Mouse (Mus musculus) limb, embryonic 15.5 days (tissue): ENCODE results near the gene Rnf181. TPM values are rescaled to one million over a fixed set of nuclear protein-coding genes. Genes with fewer than 3 reads are reported as not detected.

ENCODE experiments used
- ATAC-seq: fragments of 200-750 bp; cut with Nextera tagmentation; 2 replicates; pipeline ENCODE4 v1.8.0; 2017; ENCODE audit warnings: low read depth, moderate TSS enrichment; ENCODE audit not compliant: insufficient number of reproducible peaks, low FRiP score, low TSS enrichment
- H3K27ac ChIP-seq: fragments of 300-500 bp; sonication (generic); 2 replicates; pipeline ENCODE4 v1.5.1; 2015; ENCODE audit warnings: moderate library complexity, mild to moderate bottlenecking, inconsistent platforms
- H3K27me3 ChIP-seq: fragments of 300-500 bp; sonication (generic); 2 replicates; pipeline ENCODE4 v1.6.1; 2015; ENCODE audit warnings: inconsistent platforms
- H3K36me3 ChIP-seq: fragments of 300-500 bp; sonication (generic); 2 replicates; pipeline ENCODE4 v1.6.1; 2015; ENCODE audit warnings: inconsistent platforms
- H3K4me1 ChIP-seq: fragments of 300-500 bp; sonication (generic); 2 replicates; pipeline ENCODE4 v1.6.1; 2015; ENCODE audit warnings: inconsistent platforms
- H3K4me2 ChIP-seq: fragments of 300-500 bp; sonication (generic); 2 replicates; pipeline ENCODE4 v1.6.1; 2015; ENCODE audit warnings: mild to moderate bottlenecking, inconsistent platforms
- H3K4me3 ChIP-seq: fragments of 300-500 bp; sonication (generic); 2 replicates; pipeline ENCODE4 v1.5.1; 2015; ENCODE audit warnings: mild to moderate bottlenecking, inconsistent platforms
- H3K9ac ChIP-seq: fragments of 300-500 bp; sonication (generic); 2 replicates; pipeline ENCODE4 v1.6.1; 2015; ENCODE audit warnings: inconsistent platforms
- H3K9me3 ChIP-seq: fragments of 300-500 bp; sonication (generic); 2 replicates; pipeline ENCODE4 v1.6.1; 2016; ENCODE audit warnings: inconsistent platforms
- WGBS: fragments of 180-500 bp; shearing (Covaris S2); methylation state at CpG from one replicate; pipeline ENCODE4 v1.1.7; 2015; 5-methylcytosine and 5-hydroxymethylcytosine counted together
- polyA plus RNA-seq: library from polyadenylated mRNA; unstranded; fragments of >200 nt; fragmentation: Nextera tagmentation; extraction: Ambion mirVana; gene quantifications from 2 replicates; pipeline ENCODE4 v1.2.1, GENCODE M21; 2015

Gene Rnf181
- polyA plus RNA-seq, 1 experiment from 2014 or later, result 97.2 TPM

- Histone ChIP-seq H3K27me3 (no peaks in the 10 kb centered on the region), H3K9ac (peak overlapping the region; percentile 83), H3K36me3 (peaks cover 9% of the 10 kb centered on the region), H3K4me1 (peaks cover 29% of the 10 kb centered on the region), H3K27ac (peak overlapping the region; percentile 79), H3K4me2 (peak overlapping the region; percentile 84), H3K9me3 (no peaks in the 10 kb centered on the region), H3K4me3 (peak overlapping the region; percentile 95)
- WGBS, result under 1% methylated on average over 42 of the region's 42 CpGs
- ATAC-seq, result no peak
These were observed 22.2 kb downstream of the Rnf181 start for GRCm38 (mm10) chr6:72344396-72345073.

- Histone ChIP-seq H3K27me3 (no peaks in the 10 kb centered on the region), H3K4me2 (no peak overlapping the region), H3K36me3 (peaks cover 38% of the 10 kb centered on the region), H3K9me3 (no peaks in the 10 kb centered on the region), H3K4me1 (peaks cover 12% of the 10 kb centered on the region), H3K4me3 (no peak overlapping the region), H3K27ac (no peak overlapping the region), H3K9ac (no peak overlapping the region)
- ATAC-seq, result no peak
- 62% methylated on average over 2 of the region's 2 CpGs for WGBS
These were observed 26.3 kb downstream of the Rnf181 start for GRCm38 (mm10) chr6:72340481-72340880.

- Histone ChIP-seq H3K4me1 (no peaks in the 10 kb centered on the region), H3K9me3 (no peaks in the 10 kb centered on the region), H3K36me3 (peaks cover 87% of the 10 kb centered on the region), H3K27me3 (no peaks in the 10 kb centered on the region), H3K27ac (no peak overlapping the region), H3K9ac (no peak overlapping the region), H3K4me2 (no peak overlapping the region), H3K4me3 (no peak overlapping the region)
- 80% methylated on average over 5 of the region's 5 CpGs for WGBS
- ATAC-seq, result no peak
These were observed 33.6 kb downstream of the Rnf181 start for GRCm38 (mm10) chr6:72333111-72333510.

- H3K4me3 ChIP-seq, result no peak overlapping the region
- no peaks in the 10 kb centered on the region for H3K4me1 ChIP-seq
- 90% methylated on average over 4 of the region's 4 CpGs for whole genome bisulfite sequencing
- H3K27me3 ChIP-seq, result no peaks in the 10 kb centered on the region
- H3K9ac ChIP-seq, result no peak overlapping the region
- H3K27ac ChIP-seq, result no peak overlapping the region
- no peak for ATAC-seq
- H3K36me3 ChIP-seq, result peaks cover 84% of the 10 kb centered on the region
- H3K4me2 ChIP-seq, result no peak overlapping the region
- H3K9me3 ChIP-seq, result no peaks in the 10 kb centered on the region
These were observed 36.6 kb downstream of the Rnf181 start for GRCm38 (mm10) chr6:72330133-72330532.

- no peaks in the 10 kb centered on the region for H3K9me3 ChIP-seq
- H3K27me3 ChIP-seq, result no peaks in the 10 kb centered on the region
- no peak overlapping the region for H3K27ac ChIP-seq
- 83% methylated on average over 5 of the region's 5 CpGs for WGBS
- no peak for ATAC-seq
- no peak overlapping the region for H3K4me3 ChIP-seq
- no peak overlapping the region for H3K9ac ChIP-seq
- peaks cover 84% of the 10 kb centered on the region for H3K36me3 ChIP-seq
- H3K4me1 ChIP-seq, result no peaks in the 10 kb centered on the region
- H3K4me2 ChIP-seq, result no peak overlapping the region
These were observed 37.7 kb downstream of the Rnf181 start for GRCm38 (mm10) chr6:72329019-72329418.

- Histone ChIP-seq H3K27me3 (no peaks in the 10 kb centered on the region), H3K27ac (no peak overlapping the region)
- 78% methylated on average over 6 of the region's 6 CpGs for WGBS
These were observed 40.5 kb downstream of the Rnf181 start for GRCm38 (mm10) chr6:72326274-72326673.

GRCm38 (mm10) chr6:72323786-72324508, 42.8 kb downstream of the Rnf181 start:
- ATAC-seq, result no peak
- no peak overlapping the region for H3K9ac ChIP-seq
- H3K4me3 ChIP-seq, result no peak overlapping the region
- no peaks in the 10 kb centered on the region for H3K9me3 ChIP-seq
- H3K27me3 ChIP-seq, result no peaks in the 10 kb centered on the region
- H3K4me2 ChIP-seq, result no peak overlapping the region
- no peaks in the 10 kb centered on the region for H3K4me1 ChIP-seq
- 90% methylated on average over 6 of the region's 6 CpGs for WGBS
- H3K36me3 ChIP-seq, result peaks cover 93% of the 10 kb centered on the region
- H3K27ac ChIP-seq, result no peak overlapping the region

More at GRCm38 (mm10) chr6:72326274-72326673, 40.5 kb downstream of the Rnf181 start:
- H3K36me3 ChIP-seq, result peaks cover 88% of the 10 kb centered on the region
- H3K9ac ChIP-seq, result no peak overlapping the region
- H3K4me2 ChIP-seq, result no peak overlapping the region
- H3K9me3 ChIP-seq, result no peaks in the 10 kb centered on the region
- no peak overlapping the region for H3K4me3 ChIP-seq
- no peak for ATAC-seq
- H3K4me1 ChIP-seq, result no peaks in the 10 kb centered on the region

- H3K36me3 ChIP-seq, result peaks cover 94% of the 10 kb centered on the region
- 91% methylated on average over 3 of the region's 3 CpGs for WGBS
These were observed 43.8 kb downstream of the Rnf181 start for GRCm38 (mm10) chr6:72322936-72323335.

GRCm38 (mm10) chr6:72319019-72319418, 47.7 kb downstream of the Rnf181 start:
- no peak overlapping the region for H3K27ac ChIP-seq
- ATAC-seq, result no peak
- H3K9ac ChIP-seq, result no peak overlapping the region
- H3K27me3 ChIP-seq, result no peaks in the 10 kb centered on the region
- WGBS, result 79% methylated on average over 11 of the region's 11 CpGs
- no peaks in the 10 kb centered on the region for H3K9me3 ChIP-seq
- H3K4me3 ChIP-seq, result no peak overlapping the region
- no peaks in the 10 kb centered on the region for H3K4me1 ChIP-seq
- H3K4me2 ChIP-seq, result no peak overlapping the region
- peaks cover 82% of the 10 kb centered on the region for H3K36me3 ChIP-seq

More at GRCm38 (mm10) chr6:72322936-72323335, 43.8 kb downstream of the Rnf181 start:
- H3K27me3 ChIP-seq, result no peaks in the 10 kb centered on the region
- H3K27ac ChIP-seq, result no peak overlapping the region
- H3K4me1 ChIP-seq, result no peaks in the 10 kb centered on the region
- no peak for ATAC-seq
- H3K4me3 ChIP-seq, result no peak overlapping the region
- no peak overlapping the region for H3K9ac ChIP-seq
- no peak overlapping the region for H3K4me2 ChIP-seq
- H3K9me3 ChIP-seq, result no peaks in the 10 kb centered on the region

- no peak overlapping the region for H3K4me3 ChIP-seq
- peaks cover 77% of the 10 kb centered on the region for H3K36me3 ChIP-seq
- 77% methylated on average over 5 of the region's 5 CpGs for WGBS
- no peak overlapping the region for H3K27ac ChIP-seq
- H3K27me3 ChIP-seq, result no peaks in the 10 kb centered on the region
- no peak for ATAC-seq
- H3K4me2 ChIP-seq, result no peak overlapping the region
- no peaks in the 10 kb centered on the region for H3K9me3 ChIP-seq
- H3K9ac ChIP-seq, result no peak overlapping the region
- no peaks in the 10 kb centered on the region for H3K4me1 ChIP-seq
These were observed 48.3 kb downstream of the Rnf181 start for GRCm38 (mm10) chr6:72318440-72318839.

GRCm38 (mm10) chr6:72316044-72316443, 50.7 kb downstream of the Rnf181 start:
- no peak overlapping the region for H3K4me2 ChIP-seq
- H3K27ac ChIP-seq, result no peak overlapping the region
- no peak overlapping the region for H3K9ac ChIP-seq
- H3K9me3 ChIP-seq, result no peaks in the 10 kb centered on the region
- H3K27me3 ChIP-seq, result no peaks in the 10 kb centered on the region
- H3K4me3 ChIP-seq, result no peak overlapping the region
- H3K4me1 ChIP-seq, result no peaks in the 10 kb centered on the region
- 58% methylated on average over 1 of the region's 1 CpGs for WGBS
- ATAC-seq, result no peak
- H3K36me3 ChIP-seq, result peaks cover 64% of the 10 kb centered on the region

GRCm38 (mm10) chr6:72315384-72315783, 51.4 kb downstream of the Rnf181 start:
- WGBS, result 83% methylated on average over 2 of the region's 2 CpGs
- H3K36me3 ChIP-seq, result peaks cover 58% of the 10 kb centered on the region
- H3K27ac ChIP-seq, result no peak overlapping the region

More at GRCm38 (mm10) chr6:72315384-72315783, 51.4 kb downstream of the Rnf181 start:
- ATAC-seq, result no peak
- Histone ChIP-seq H3K4me1 (no peaks in the 10 kb centered on the region), H3K4me2 (no peak overlapping the region), H3K27me3 (no peaks in the 10 kb centered on the region), H3K4me3 (no peak overlapping the region), H3K9ac (no peak overlapping the region), H3K9me3 (no peaks in the 10 kb centered on the region)
